Mouse (Mus musculus) kidney, adult 9 months (tissue): Measurements from ENCODE around the gene Efemp1.

Source experiments
- DNase-seq: peaks from one replicate; pipeline ENCODE4 v3.0.0; 2022

Efemp1 gene

GRCm38 (mm10) chr11:28951586-28952210 is 98.7 kb downstream of the Efemp1 start:
- DNase-seq: no peak

DNA sequence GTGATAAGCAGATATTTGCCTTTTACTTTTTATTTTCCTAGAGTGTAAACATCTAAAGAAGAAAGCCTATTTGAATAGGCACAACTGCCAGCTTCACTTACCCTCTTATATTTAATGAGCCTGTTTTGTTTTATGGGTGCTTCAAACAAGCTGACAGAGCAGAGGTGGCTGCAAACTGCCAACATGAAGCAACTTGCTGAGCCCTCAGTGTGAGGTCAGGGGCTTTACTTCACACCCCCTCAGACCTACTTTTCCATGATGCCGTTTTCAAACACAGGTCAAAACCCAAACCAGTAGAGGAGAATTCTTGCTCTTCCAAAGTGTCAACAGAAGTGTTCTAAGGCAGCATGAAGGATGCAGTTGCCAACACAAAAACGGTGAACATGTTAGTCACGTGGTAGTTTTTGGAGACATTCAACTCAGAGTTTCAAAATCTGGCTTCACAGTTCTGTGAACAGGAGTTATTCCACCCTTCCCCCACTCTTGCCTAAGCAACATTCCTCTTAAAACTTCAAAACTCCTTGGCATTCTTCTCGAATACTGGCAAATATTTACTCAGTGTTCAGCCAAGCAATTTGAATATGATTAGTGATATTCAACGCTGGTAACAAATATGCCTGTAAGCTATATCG is 101.8 kb downstream of the Efemp1 start:
- peak; percentile 85 for DNase-seq

DNA sequence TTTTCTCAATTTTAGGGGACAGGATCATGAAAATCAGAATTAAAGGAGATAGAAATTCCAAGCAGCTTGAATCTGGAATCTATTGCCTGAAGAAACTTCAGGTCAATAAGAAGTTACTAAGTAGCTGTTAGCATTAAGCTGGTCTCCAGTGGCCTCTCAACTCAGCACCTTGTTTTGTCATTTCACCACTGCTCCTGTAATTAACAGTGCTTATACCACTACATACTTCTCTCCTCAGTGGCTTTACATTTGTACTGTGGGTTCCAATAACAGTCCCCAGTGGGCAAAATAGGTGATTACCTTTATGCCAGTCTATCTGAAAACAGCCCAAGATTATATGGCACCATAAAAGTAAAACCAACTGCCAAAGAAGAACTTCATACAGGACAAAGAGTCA is 102.3 kb downstream of the Efemp1 start:
- DNase-seq: no peak

DNA sequence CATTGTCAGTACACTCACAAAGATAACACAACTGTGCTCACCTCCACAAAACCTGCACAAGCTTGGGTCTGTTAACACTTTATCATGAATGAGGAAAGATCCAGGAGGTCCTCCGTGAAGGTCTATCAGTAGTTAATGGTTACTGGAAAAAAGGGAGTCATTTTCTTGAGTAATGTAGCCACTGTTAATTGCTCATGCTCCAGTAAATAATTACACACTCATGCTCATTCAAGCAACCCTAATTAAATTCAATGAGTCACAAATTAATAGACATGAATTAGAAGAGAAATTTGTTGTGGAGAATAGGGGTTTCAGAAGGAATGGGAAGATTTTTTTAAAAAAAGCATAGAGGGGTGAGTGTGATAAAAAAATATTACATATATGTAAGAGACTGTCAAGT is 108.4 kb downstream of the Efemp1 start:
- peak; percentile 51 for DNase-seq
